Mouse (Mus musculus) neural tube, embryonic 14.5 days (tissue): ENCODE data around the gene Mymx. TPM values are rescaled to one million over a fixed set of nuclear protein-coding genes. Genes with fewer than 3 reads are reported as not detected.

Experiments
- ATAC-seq: fragments of 200-750 bp; cut with Nextera tagmentation; 2 replicates; pipeline ENCODE4 v1.8.0; 2017; ENCODE audit warnings: low read depth, mild to moderate bottlenecking, moderate TSS enrichment, moderate library complexity
- H3K27ac ChIP-seq: fragments of 300-500 bp; sonication (generic); 2 replicates; pipeline ENCODE4 v1.5.1; 2014; ENCODE audit warnings: low read depth, mild to moderate bottlenecking, control low read depth, low read length, moderate library complexity, mixed read lengths
- H3K27me3 ChIP-seq: fragments of 300-500 bp; sonication (generic); 2 replicates; pipeline ENCODE4 v1.6.1; 2014; ENCODE audit warnings: low read length; ENCODE audit not compliant: control insufficient read depth, insufficient read depth
- H3K36me3 ChIP-seq: fragments of 300-500 bp; sonication (generic); 2 replicates; pipeline ENCODE4 v1.6.1; 2014; ENCODE audit warnings: low read length, mixed read lengths; ENCODE audit not compliant: control insufficient read depth, insufficient read depth
- H3K4me1 ChIP-seq: fragments of 300-500 bp; sonication (generic); 2 replicates; pipeline ENCODE4 v1.6.1; 2014; ENCODE audit warnings: low read length; ENCODE audit not compliant: control insufficient read depth, insufficient read depth
- H3K4me2 ChIP-seq: fragments of 300-500 bp; sonication (generic); 2 replicates; pipeline ENCODE4 v1.6.1; 2014; ENCODE audit warnings: mild to moderate bottlenecking, low read depth, low read length, control low read depth
- H3K4me3 ChIP-seq: fragments of 300-500 bp; sonication (generic); 2 replicates; pipeline ENCODE4 v1.5.1; 2014; ENCODE audit warnings: low read depth, low read length, control low read depth, mixed read lengths
- H3K9ac ChIP-seq: fragments of 300-500 bp; sonication (generic); replicated peaks from 2 replicates; pipeline ENCODE4 v1.6.1; 2014; ENCODE audit warnings: low read depth, mild to moderate bottlenecking, control low read depth, low read length, mixed read lengths
- H3K9me3 ChIP-seq: fragments of 300-500 bp; sonication (generic); 2 replicates; pipeline ENCODE4 v1.6.1; 2016; ENCODE audit warnings: low read length; ENCODE audit not compliant: control insufficient read depth
- WGBS: fragments of 180-500 bp; shearing (Covaris S2); extraction: QIAGEN DNeasy Blood & Tissue Kit; methylation state at CpG from one replicate; pipeline ENCODE4 v1.1.7; 2014; 5-methylcytosine and 5-hydroxymethylcytosine counted together
- polyA plus RNA-seq: library from polyadenylated mRNA; unstranded; fragments of >200 nt; fragmentation: Nextera tagmentation; extraction: Ambion mirVana; gene quantifications from 2 replicates; pipeline ENCODE4 v1.2.1, GENCODE M21; 2014

Gene Mymx
- polyA plus RNA-seq, 1 experiment from 2014 or later: 0.44 TPM

- no peaks in the 10 kb centered on the region for H3K4me1 ChIP-seq
- no peak overlapping the region for H3K9ac ChIP-seq
- no peak overlapping the region for H3K4me2 ChIP-seq
- no peak overlapping the region for H3K27ac ChIP-seq
- WGBS: 48% methylated on average over 4 of the region's 4 CpGs
- no peak overlapping the region for H3K4me3 ChIP-seq
- no peaks in the 10 kb centered on the region for H3K27me3 ChIP-seq
- H3K36me3 ChIP-seq: no peaks in the 10 kb centered on the region
- H3K9me3 ChIP-seq: no peaks in the 10 kb centered on the region
- ATAC-seq: no peak
These were observed 14.2 kb upstream of the Mymx start for GRCm38 (mm10) chr17:45616046-45616650.

- 87% methylated on average over 7 of the region's 7 CpGs for WGBS
- ATAC-seq: no peak
These were observed 11.0 kb upstream of the Mymx start for GRCm38 (mm10) chr17:45612921-45613320.

GRCm38 (mm10) chr17:45612008-45612407 lies 10.1 kb upstream of the Mymx start:
- Histone ChIP-seq H3K27ac (no peak overlapping the region), H3K9me3 (no peaks in the 10 kb centered on the region), H3K4me2 (no peak overlapping the region), H3K4me3 (no peak overlapping the region), H3K27me3 (no peaks in the 10 kb centered on the region), H3K36me3 (no peaks in the 10 kb centered on the region), H3K4me1 (no peaks in the 10 kb centered on the region), H3K9ac (no peak overlapping the region)
- 88% methylated on average over 8 of the region's 8 CpGs for WGBS
- no peak for ATAC-seq

More at GRCm38 (mm10) chr17:45612921-45613320, 11.0 kb upstream of the Mymx start:
- H3K36me3 ChIP-seq: no peaks in the 10 kb centered on the region
- no peak overlapping the region for H3K27ac ChIP-seq
- H3K4me3 ChIP-seq: no peak overlapping the region
- H3K9me3 ChIP-seq: no peaks in the 10 kb centered on the region
- no peak overlapping the region for H3K4me2 ChIP-seq
- H3K27me3 ChIP-seq: no peaks in the 10 kb centered on the region
- no peak overlapping the region for H3K9ac ChIP-seq
- no peaks in the 10 kb centered on the region for H3K4me1 ChIP-seq

GRCm38 (mm10) chr17:45610144-45610866 lies 8.4 kb upstream of the Mymx start:
- Histone ChIP-seq H3K9me3 (no peaks in the 10 kb centered on the region), H3K4me3 (no peak overlapping the region), H3K27me3 (no peaks in the 10 kb centered on the region), H3K27ac (no peak overlapping the region), H3K36me3 (no peaks in the 10 kb centered on the region), H3K9ac (no peak overlapping the region), H3K4me1 (no peaks in the 10 kb centered on the region), H3K4me2 (no peak overlapping the region)
- no peak for ATAC-seq
- WGBS: 49% methylated on average over 5 of the region's 5 CpGs

GRCm38 (mm10) chr17:45608396-45608795 lies 6.5 kb upstream of the Mymx start:
- no peaks in the 10 kb centered on the region for H3K36me3 ChIP-seq
- no peaks in the 10 kb centered on the region for H3K4me1 ChIP-seq
- no peak overlapping the region for H3K9ac ChIP-seq
- H3K27me3 ChIP-seq: no peaks in the 10 kb centered on the region
- no peaks in the 10 kb centered on the region for H3K9me3 ChIP-seq
- H3K4me2 ChIP-seq: no peak overlapping the region
- no peak overlapping the region for H3K27ac ChIP-seq
- ATAC-seq: no peak
- 93% methylated on average over 4 of the region's 4 CpGs for WGBS
- no peak overlapping the region for H3K4me3 ChIP-seq

- WGBS: 77% methylated on average over 15 of the region's 15 CpGs
- Histone ChIP-seq H3K4me3 (no peak overlapping the region), H3K4me1 (no peaks in the 10 kb centered on the region), H3K27ac (no peak overlapping the region), H3K36me3 (no peaks in the 10 kb centered on the region), H3K27me3 (no peaks in the 10 kb centered on the region), H3K9me3 (no peaks in the 10 kb centered on the region), H3K4me2 (no peak overlapping the region), H3K9ac (no peak overlapping the region)
- ATAC-seq: no peak
These were observed 5.3 kb upstream of the Mymx start for GRCm38 (mm10) chr17:45606992-45607879.

GRCm38 (mm10) chr17:45602984-45603383 lies 1.1 kb upstream of the Mymx start:
- no peak for ATAC-seq
- Histone ChIP-seq H3K4me2 (no peak overlapping the region), H3K4me1 (peaks cover 5% of the 10 kb centered on the region), H3K27ac (no peak overlapping the region), H3K36me3 (no peaks in the 10 kb centered on the region), H3K9ac (no peak overlapping the region), H3K27me3 (peaks cover 6% of the 10 kb centered on the region; the same call in 1 of the 2 replicates), H3K4me3 (no peak overlapping the region), H3K9me3 (no peaks in the 10 kb centered on the region)
- WGBS: 78% methylated on average over 3 of the region's 3 CpGs

DNA sequence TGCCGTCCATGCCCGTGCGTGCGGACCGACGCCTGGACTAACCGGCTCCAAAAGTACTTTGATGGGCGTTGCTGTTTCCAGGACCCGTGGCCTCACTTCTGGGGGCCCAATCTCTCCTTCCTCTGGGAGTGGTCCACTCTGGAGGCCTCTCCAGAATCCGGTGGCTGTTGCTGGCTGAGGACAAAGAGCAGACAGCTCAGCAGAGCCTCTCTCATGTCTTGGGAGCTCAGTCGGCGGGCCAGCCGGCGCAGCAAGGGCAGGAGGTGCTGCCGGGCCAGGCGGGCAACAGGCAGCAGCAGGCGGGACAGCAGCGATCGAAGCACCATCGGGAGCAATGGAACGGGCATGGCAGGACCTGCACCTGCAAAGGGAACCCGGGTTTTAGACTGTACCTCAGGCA lies 577 bp downstream of the Mymx start:
- whole genome bisulfite sequencing: 13% methylated on average over 22 of the region's 22 CpGs
- H3K27me3 ChIP-seq: peaks cover 6% of the 10 kb centered on the region; the same call in 1 of the 2 replicates
- no peak overlapping the region for H3K27ac ChIP-seq
- ATAC-seq: no peak
- H3K4me2 ChIP-seq: no peak overlapping the region
- no peaks in the 10 kb centered on the region for H3K36me3 ChIP-seq
- H3K9ac ChIP-seq: no peak overlapping the region
- H3K4me3 ChIP-seq: no peak overlapping the region
- no peaks in the 10 kb centered on the region for H3K9me3 ChIP-seq
- H3K4me1 ChIP-seq: peaks cover 12% of the 10 kb centered on the region

GRCm38 (mm10) chr17:45600267-45600666 lies 1.6 kb downstream of the Mymx start:
- no peaks in the 10 kb centered on the region for H3K9me3 ChIP-seq
- peaks cover 6% of the 10 kb centered on the region; the same call in 1 of the 2 replicates for H3K27me3 ChIP-seq
- H3K9ac ChIP-seq: no peak overlapping the region
- WGBS: 73% methylated on average over 8 of the region's 8 CpGs
- peaks cover 19% of the 10 kb centered on the region for H3K4me1 ChIP-seq
- ATAC-seq: no peak
- H3K36me3 ChIP-seq: no peaks in the 10 kb centered on the region
- no peak overlapping the region for H3K4me3 ChIP-seq
- H3K27ac ChIP-seq: no peak overlapping the region
- H3K4me2 ChIP-seq: no peak overlapping the region
